Mouse (Mus musculus) midbrain, embryonic 12.5 days (tissue): ENCODE data around the gene Atoh8. TPM values are rescaled to one million over a fixed set of nuclear protein-coding genes. Genes with fewer than 3 reads are reported as not detected.

ENCODE experiments used
- ATAC-seq: fragments of 200-750 bp; cut with Nextera tagmentation; 2 replicates; pipeline ENCODE4 v1.8.0; 2017; ENCODE audit warnings: low read depth, moderate TSS enrichment, moderate library complexity; ENCODE audit not compliant: low FRiP score
- H3K27ac ChIP-seq: fragments of 300-500 bp; sonication (generic); replicated peaks from 2 replicates; pipeline ENCODE4 v1.5.1; 2016; ENCODE audit warnings: mild to moderate bottlenecking
- H3K27me3 ChIP-seq: fragments of 300-500 bp; sonication (generic); 2 replicates; pipeline ENCODE4 v1.6.1; 2016; ENCODE audit warnings: mild to moderate bottlenecking
- H3K36me3 ChIP-seq: fragments of 300-500 bp; sonication (generic); 2 replicates; pipeline ENCODE4 v1.6.1; 2016
- H3K4me1 ChIP-seq: fragments of 300-500 bp; sonication (generic); 2 replicates; pipeline ENCODE4 v1.6.1; 2016
- H3K4me2 ChIP-seq: fragments of 300-500 bp; sonication (generic); replicated peaks from 2 replicates; pipeline ENCODE4 v1.6.1; 2016; ENCODE audit warnings: mild to moderate bottlenecking, moderate library complexity
- H3K4me3 ChIP-seq: fragments of 300-500 bp; sonication (generic); 2 replicates; pipeline ENCODE4 v1.5.1; 2016; ENCODE audit warnings: mild to moderate bottlenecking
- H3K9ac ChIP-seq: fragments of 300-500 bp; sonication (generic); replicated peaks from 2 replicates; pipeline ENCODE4 v1.6.1; 2016; ENCODE audit warnings: mild to moderate bottlenecking, moderate library complexity
- H3K9me3 ChIP-seq: fragments of 300-500 bp; sonication (generic); 2 replicates; pipeline ENCODE4 v1.6.1; 2016; ENCODE audit warnings: mild to moderate bottlenecking
- WGBS: fragments of 180-500 bp; shearing (Covaris S2); methylation state at CpG from one replicate; pipeline ENCODE4 v1.1.7; 2016; 5-methylcytosine and 5-hydroxymethylcytosine counted together
- polyA plus RNA-seq: library from polyadenylated mRNA; unstranded; fragments of >200 nt; fragmentation: Nextera tagmentation; extraction: Ambion mirVana; gene quantifications from 2 replicates; pipeline ENCODE4 v1.2.1, GENCODE M21; 2016

Gene Atoh8
- polyA plus RNA-seq, 1 experiment from 2014 or later, result 8.6 TPM

DNA sequence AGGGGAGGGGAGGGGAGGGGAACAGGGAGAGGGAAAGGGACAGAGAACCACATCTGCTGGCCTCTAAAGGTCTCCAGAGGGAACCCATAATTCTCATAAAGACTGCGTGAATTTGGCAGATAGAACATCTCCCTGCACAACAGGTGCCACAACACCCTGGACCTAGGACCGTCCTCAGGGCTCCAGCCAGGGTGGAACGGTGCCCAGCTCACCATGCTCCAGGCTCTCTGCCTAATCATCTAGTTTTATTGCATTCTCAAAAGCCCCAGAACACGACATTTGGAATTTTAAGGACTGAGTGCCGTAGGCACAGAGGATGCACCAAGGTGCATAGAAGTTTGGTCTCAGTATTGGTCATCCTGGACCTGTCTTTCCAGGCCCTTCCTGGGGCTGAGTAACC is 34.9 kb upstream of the Atoh8 start:
- no peak overlapping the region for H3K4me3 ChIP-seq
- 93% methylated on average over 5 of the region's 5 CpGs for WGBS
- H3K27me3 ChIP-seq, result 0 out of 2 replicates have a peak, but pooled peaks cover 3% of the 10 kb centered on the region
- H3K9ac ChIP-seq, result no peak overlapping the region
- H3K4me2 ChIP-seq, result no peak overlapping the region
- no peak for ATAC-seq
- H3K4me1 ChIP-seq, result 0 out of 2 replicates have a peak, but pooled peaks cover 7% of the 10 kb centered on the region
- H3K27ac ChIP-seq, result no peak overlapping the region
- H3K36me3 ChIP-seq, result no peaks in the 10 kb centered on the region
- H3K9me3 ChIP-seq, result no peaks in the 10 kb centered on the region

GRCm38 (mm10) chr6:72268149-72268847 is 32.9 kb upstream of the Atoh8 start:
- Histone ChIP-seq H3K36me3 (no peaks in the 10 kb centered on the region), H3K27me3 (0 out of 2 replicates have a peak, but pooled peaks cover 3% of the 10 kb centered on the region), H3K4me1 (0 out of 2 replicates have a peak, but pooled peaks cover 7% of the 10 kb centered on the region), H3K27ac (no peak overlapping the region), H3K9me3 (no peaks in the 10 kb centered on the region), H3K4me3 (no peak overlapping the region), H3K4me2 (no peak overlapping the region), H3K9ac (no peak overlapping the region)
- no peak for ATAC-seq
- 71% methylated on average over 9 of the region's 9 CpGs for WGBS

DNA sequence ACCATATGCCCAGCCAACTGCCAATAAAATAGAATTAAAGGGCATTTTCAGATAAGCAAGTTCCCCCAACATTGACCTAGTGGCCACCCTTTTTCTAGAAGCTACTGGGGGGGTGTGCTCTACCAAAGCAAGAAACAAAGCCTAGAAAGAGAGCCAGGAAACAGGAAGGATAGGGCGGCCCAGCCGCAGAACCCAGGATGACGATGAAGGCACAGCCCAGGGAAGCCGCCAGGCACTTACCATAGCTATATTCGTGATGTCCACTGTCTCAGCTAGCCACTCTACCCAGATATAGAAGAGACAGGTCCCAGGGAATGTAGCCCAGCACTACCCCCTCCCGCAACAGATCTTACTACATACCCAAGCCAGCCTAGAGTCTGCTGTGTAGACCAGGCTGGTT is 30.3 kb upstream of the Atoh8 start:
- Histone ChIP-seq H3K36me3 (no peaks in the 10 kb centered on the region), H3K4me3 (no peak overlapping the region), H3K27me3 (0 out of 2 replicates have a peak, but pooled peaks cover 6% of the 10 kb centered on the region), H3K4me2 (no peak overlapping the region), H3K9ac (no peak overlapping the region), H3K9me3 (no peaks in the 10 kb centered on the region), H3K4me1 (0 out of 2 replicates have a peak, but pooled peaks cover 7% of the 10 kb centered on the region), H3K27ac (no peak overlapping the region)
- ATAC-seq, result no peak
- whole genome bisulfite sequencing, result 82% methylated on average over 6 of the region's 6 CpGs

- Histone ChIP-seq H3K4me1 (0 out of 2 replicates have a peak, but pooled peaks cover 7% of the 10 kb centered on the region), H3K4me3 (no peak overlapping the region), H3K9me3 (no peaks in the 10 kb centered on the region), H3K36me3 (no peaks in the 10 kb centered on the region), H3K27me3 (peaks cover 6% of the 10 kb centered on the region; the same call in 1 of the 2 replicates), H3K4me2 (no peak overlapping the region), H3K9ac (no peak overlapping the region), H3K27ac (no peak overlapping the region)
- ATAC-seq, result no peak
- WGBS, result 71% methylated on average over 5 of the region's 5 CpGs
These were observed 28.4 kb upstream of the Atoh8 start for GRCm38 (mm10) chr6:72263679-72264265.

- Histone ChIP-seq H3K9ac (no peak overlapping the region), H3K27me3 (peaks cover 6% of the 10 kb centered on the region; the same call in 1 of the 2 replicates), H3K4me2 (no peak overlapping the region), H3K4me1 (0 out of 2 replicates have a peak, but pooled peaks cover 7% of the 10 kb centered on the region), H3K4me3 (no peak overlapping the region), H3K27ac (no peak overlapping the region), H3K9me3 (no peaks in the 10 kb centered on the region), H3K36me3 (no peaks in the 10 kb centered on the region)
- peak; percentile 42 for ATAC-seq
- WGBS, result 77% methylated on average over 12 of the region's 12 CpGs
These were observed 26.4 kb upstream of the Atoh8 start for GRCm38 (mm10) chr6:72261683-72262320.

DNA sequence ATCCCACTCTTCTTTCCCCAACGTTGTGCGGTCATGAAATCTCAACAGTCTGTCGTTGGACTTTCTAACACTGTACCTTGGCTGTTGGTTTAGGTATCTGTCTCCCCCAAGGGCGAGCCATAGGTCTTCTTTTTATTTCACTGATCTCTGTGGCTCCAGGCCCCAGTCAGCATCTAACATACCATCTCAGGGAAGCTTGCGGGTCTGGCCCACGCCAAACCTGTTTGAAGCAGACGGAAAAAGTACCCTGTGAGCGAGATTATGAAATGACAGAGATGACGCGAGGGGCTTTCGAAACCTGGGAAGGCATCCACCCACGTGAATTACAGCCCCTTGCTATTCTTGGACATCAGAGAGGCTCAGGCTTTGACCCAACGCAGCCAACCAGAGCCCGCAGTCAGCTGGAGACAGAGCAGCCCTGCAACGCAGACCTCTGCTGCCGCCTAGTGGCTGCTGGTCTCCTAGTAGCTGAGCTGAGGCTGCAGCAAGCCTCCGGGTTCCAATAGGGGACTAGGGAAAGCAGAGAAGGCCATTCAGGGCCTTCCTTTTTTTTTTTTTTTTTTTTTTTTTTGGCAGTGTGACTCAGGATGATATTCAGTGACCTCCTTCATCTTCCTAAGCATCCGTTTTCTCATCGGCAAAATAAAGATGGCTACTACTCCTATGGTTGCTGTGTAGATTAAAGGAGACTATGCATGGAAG is 25.8 kb upstream of the Atoh8 start:
- H3K27ac ChIP-seq, result no peak overlapping the region
- no peak overlapping the region for H3K4me2 ChIP-seq
- H3K36me3 ChIP-seq, result no peaks in the 10 kb centered on the region

GRCm38 (mm10) chr6:72259474-72259873 is 24.1 kb upstream of the Atoh8 start:
- H3K4me2 ChIP-seq, result no peak overlapping the region
- no peaks in the 10 kb centered on the region for H3K36me3 ChIP-seq
- no peaks in the 10 kb centered on the region for H3K9me3 ChIP-seq
- peaks cover 4% of the 10 kb centered on the region for H3K4me1 ChIP-seq
- WGBS, result 77% methylated on average over 7 of the region's 7 CpGs
- H3K27ac ChIP-seq, result no peak overlapping the region
- no peak for ATAC-seq
- peaks cover 4% of the 10 kb centered on the region; the same call in 1 of the 2 replicates for H3K27me3 ChIP-seq
- no peak overlapping the region for H3K4me3 ChIP-seq
- H3K9ac ChIP-seq, result no peak overlapping the region

More for the DNA sequence above, 25.8 kb upstream of the Atoh8 start:
- Histone ChIP-seq H3K4me1 (0 out of 2 replicates have a peak, but pooled peaks cover 7% of the 10 kb centered on the region), H3K9me3 (no peaks in the 10 kb centered on the region), H3K27me3 (peaks cover 5% of the 10 kb centered on the region; the same call in 1 of the 2 replicates), H3K4me3 (no peak overlapping the region), H3K9ac (no peak overlapping the region)
- peak; percentile 89 for ATAC-seq
- 33% methylated on average over 19 of the region's 19 CpGs for WGBS

- H3K4me2 ChIP-seq, result no peak overlapping the region
- H3K36me3 ChIP-seq, result no peaks in the 10 kb centered on the region
- H3K9ac ChIP-seq, result no peak overlapping the region
- WGBS, result 71% methylated on average over 6 of the region's 6 CpGs
- H3K27ac ChIP-seq, result no peak overlapping the region
- H3K4me1 ChIP-seq, result peaks cover 9% of the 10 kb centered on the region
- H3K9me3 ChIP-seq, result no peaks in the 10 kb centered on the region
- no peak for ATAC-seq
- H3K27me3 ChIP-seq, result no peaks in the 10 kb centered on the region; the same call in 1 of the 2 replicates
- H3K4me3 ChIP-seq, result no peak overlapping the region
These were observed 19.9 kb upstream of the Atoh8 start for GRCm38 (mm10) chr6:72255294-72255693.

- Histone ChIP-seq H3K4me1 (peaks cover 9% of the 10 kb centered on the region), H3K4me3 (no peak overlapping the region), H3K27ac (no peak overlapping the region), H3K9ac (no peak overlapping the region), H3K9me3 (no peaks in the 10 kb centered on the region), H3K27me3 (no peaks in the 10 kb centered on the region), H3K4me2 (no peak overlapping the region), H3K36me3 (no peaks in the 10 kb centered on the region)
- WGBS, result 55% methylated on average over 10 of the region's 10 CpGs
- 0 out of 2 replicates have a peak, but pooled peaks have one; percentile 30 for ATAC-seq
These were observed 19.3 kb upstream of the Atoh8 start for GRCm38 (mm10) chr6:72254588-72255075.

DNA sequence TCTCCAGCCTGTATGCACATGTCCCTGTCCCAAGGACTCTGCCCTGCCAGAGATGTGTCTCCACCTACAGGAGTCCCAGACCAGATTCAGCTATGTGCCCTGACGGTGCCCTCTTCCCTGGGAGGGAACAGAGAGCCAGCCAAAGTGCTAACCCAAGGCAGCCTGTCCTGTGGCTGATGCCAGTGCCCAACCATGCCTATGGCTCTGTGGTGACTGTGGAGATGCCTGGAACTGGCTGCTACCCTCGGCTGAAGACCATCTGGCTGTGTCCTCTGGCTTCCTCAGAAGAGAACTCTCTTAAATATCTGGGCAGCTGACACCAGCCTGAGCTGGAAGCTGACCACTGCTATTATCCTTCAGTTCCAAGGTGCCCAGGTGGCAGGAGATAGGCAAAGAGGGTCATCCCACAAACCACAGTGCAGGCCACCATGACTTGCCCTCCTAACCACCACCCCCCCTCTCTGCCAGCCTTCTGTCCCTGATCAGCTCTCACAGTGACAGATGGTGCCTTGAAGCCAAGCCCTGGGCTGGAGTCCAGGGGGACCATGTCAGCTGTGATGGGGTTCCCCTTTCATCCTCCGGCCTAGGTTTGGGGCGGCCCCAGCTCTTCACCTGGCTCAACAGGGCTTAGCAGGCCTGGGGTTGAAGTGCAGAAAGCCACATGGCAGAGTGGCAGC is 18.7 kb upstream of the Atoh8 start:
- H3K27ac ChIP-seq, result no peak overlapping the region
- H3K4me2 ChIP-seq, result no peak overlapping the region
- no peak for ATAC-seq
- H3K36me3 ChIP-seq, result no peaks in the 10 kb centered on the region
- H3K4me1 ChIP-seq, result peaks cover 9% of the 10 kb centered on the region
- WGBS, result 84% methylated on average over 4 of the region's 4 CpGs
- H3K9ac ChIP-seq, result no peak overlapping the region
- no peaks in the 10 kb centered on the region for H3K9me3 ChIP-seq
- H3K4me3 ChIP-seq, result no peak overlapping the region
- no peaks in the 10 kb centered on the region for H3K27me3 ChIP-seq

GRCm38 (mm10) chr6:72253168-72253567 is 17.8 kb upstream of the Atoh8 start:
- no peak for ATAC-seq
- H3K9ac ChIP-seq, result no peak overlapping the region
- no peak overlapping the region for H3K27ac ChIP-seq
- H3K4me3 ChIP-seq, result no peak overlapping the region
- no peak overlapping the region for H3K4me2 ChIP-seq
- WGBS, result 85% methylated on average over 4 of the region's 4 CpGs
- no peaks in the 10 kb centered on the region for H3K9me3 ChIP-seq
- H3K36me3 ChIP-seq, result no peaks in the 10 kb centered on the region
- no peaks in the 10 kb centered on the region for H3K27me3 ChIP-seq
- peaks cover 9% of the 10 kb centered on the region for H3K4me1 ChIP-seq
